Mouse (Mus musculus) embryonic facial prominence, embryonic 13.5 days (tissue): ENCODE measurements around the gene Gpr15. TPM values are rescaled to one million over a fixed set of nuclear protein-coding genes. Genes with fewer than 3 reads are reported as not detected.

Experiments used
- ATAC-seq: fragments of 200-750 bp; cut with Nextera tagmentation; 2 replicates; pipeline ENCODE4 v1.8.0; 2017; ENCODE audit warnings: low read depth; ENCODE audit not compliant: insufficient number of reproducible peaks, insufficient read depth, low FRiP score, low TSS enrichment
- H3K27ac ChIP-seq: fragments of 300-500 bp; sonication (generic); 2 replicates; pipeline ENCODE4 v1.5.1; 2015; ENCODE audit warnings: moderate library complexity, mild to moderate bottlenecking, inconsistent platforms
- H3K27me3 ChIP-seq: fragments of 300-500 bp; sonication (generic); 2 replicates; pipeline ENCODE4 v1.6.1; 2015; ENCODE audit warnings: mild to moderate bottlenecking, inconsistent platforms
- H3K36me3 ChIP-seq: fragments of 300-500 bp; sonication (generic); 2 replicates; pipeline ENCODE4 v1.6.1; 2015; ENCODE audit warnings: mild to moderate bottlenecking, inconsistent platforms
- H3K4me1 ChIP-seq: fragments of 300-500 bp; sonication (generic); 2 replicates; pipeline ENCODE4 v1.6.1; 2015; ENCODE audit warnings: inconsistent platforms
- H3K4me2 ChIP-seq: fragments of 300-500 bp; sonication (generic); 2 replicates; pipeline ENCODE4 v1.6.1; 2015; ENCODE audit warnings: moderate library complexity, mild to moderate bottlenecking, inconsistent platforms
- H3K4me3 ChIP-seq: fragments of 300-500 bp; sonication (generic); 2 replicates; pipeline ENCODE4 v1.5.1; 2015; ENCODE audit warnings: mild to moderate bottlenecking, inconsistent platforms
- H3K9ac ChIP-seq: fragments of 300-500 bp; sonication (generic); 2 replicates; pipeline ENCODE4 v1.6.1; 2015; ENCODE audit warnings: mild to moderate bottlenecking, inconsistent platforms
- H3K9me3 ChIP-seq: fragments of 300-500 bp; sonication (generic); 2 replicates; pipeline ENCODE4 v1.6.1; 2016; ENCODE audit warnings: inconsistent platforms
- WGBS: fragments of 180-500 bp; shearing (Covaris S2); methylation state at CpG from one replicate; pipeline ENCODE4 v1.1.7; 2015; ENCODE audit warnings: mixed read lengths; 5-methylcytosine and 5-hydroxymethylcytosine counted together
- polyA plus RNA-seq: library from polyadenylated mRNA; unstranded; fragments of >200 nt; fragmentation: Nextera tagmentation; extraction: Ambion mirVana; gene quantifications from 2 replicates; pipeline ENCODE4 v1.2.1, GENCODE M21; 2015

The Gpr15 gene
- polyA plus RNA-seq, 1 experiment from 2014 or later = 0.21 TPM

GRCm38 (mm10) chr16:58700174-58700573, 18.7 kb downstream of the Gpr15 start:
- Histone ChIP-seq H3K9ac (no peak overlapping the region), H3K36me3 (no peaks in the 10 kb centered on the region), H3K4me2 (no peak overlapping the region), H3K27me3 (no peaks in the 10 kb centered on the region), H3K4me3 (no peak overlapping the region), H3K27ac (no peak overlapping the region), H3K4me1 (no peaks in the 10 kb centered on the region), H3K9me3 (no peaks in the 10 kb centered on the region)
- ATAC-seq = no peak
- 80% methylated on average over 6 of the region's 6 CpGs for WGBS

DNA sequence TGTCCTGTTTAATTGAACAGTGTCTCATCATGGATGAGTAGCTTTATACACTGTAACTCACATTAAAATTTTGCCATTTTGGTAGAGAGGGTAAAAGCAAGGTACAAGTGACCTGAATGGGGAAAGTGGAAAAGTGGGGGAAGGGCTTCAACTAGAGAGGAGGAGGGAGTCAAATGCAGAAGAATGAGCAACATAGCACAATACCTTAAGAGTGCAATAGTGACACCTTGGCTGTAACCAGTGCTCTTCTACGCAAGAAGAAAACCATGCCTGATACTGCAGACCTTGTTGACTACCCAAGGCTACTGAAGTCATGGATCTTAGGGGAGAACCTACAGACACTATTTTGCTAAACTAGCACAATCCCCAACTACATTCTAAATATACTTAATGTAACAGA, 21.6 kb downstream of the Gpr15 start:
- no peaks in the 10 kb centered on the region for H3K36me3 ChIP-seq
- no peak overlapping the region for H3K4me3 ChIP-seq

DNA sequence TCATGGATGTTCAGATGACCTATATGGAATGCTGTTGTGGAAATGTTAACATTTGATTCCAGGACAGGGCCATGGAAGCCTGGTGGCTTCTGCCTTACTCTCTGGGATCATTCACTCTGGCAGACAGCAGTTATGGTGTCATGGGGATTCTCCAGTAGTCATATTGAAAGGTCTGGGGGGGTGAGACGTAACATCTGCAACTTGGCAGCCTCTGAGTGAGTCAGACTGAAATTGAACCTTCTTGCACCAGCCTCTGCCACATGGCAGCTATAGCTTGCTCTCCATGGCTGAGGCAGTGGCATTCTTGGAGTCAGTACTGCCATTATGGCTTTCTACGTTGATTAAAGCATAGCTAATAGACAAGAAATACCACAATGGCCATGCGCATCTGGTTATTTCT, 22.1 kb downstream of the Gpr15 start:
- H3K4me3 ChIP-seq = no peak overlapping the region
- 71% methylated on average over 3 of the region's 3 CpGs for WGBS
- ATAC-seq = no peak
- no peaks in the 10 kb centered on the region for H3K27me3 ChIP-seq
- no peaks in the 10 kb centered on the region for H3K4me1 ChIP-seq
- no peaks in the 10 kb centered on the region for H3K9me3 ChIP-seq
- no peak overlapping the region for H3K9ac ChIP-seq
- H3K27ac ChIP-seq = no peak overlapping the region
- no peaks in the 10 kb centered on the region for H3K36me3 ChIP-seq
- H3K4me2 ChIP-seq = no peak overlapping the region

More for the DNA sequence above, 21.6 kb downstream of the Gpr15 start:
- Histone ChIP-seq H3K27me3 (no peaks in the 10 kb centered on the region), H3K9ac (no peak overlapping the region), H3K4me1 (no peaks in the 10 kb centered on the region), H3K27ac (no peak overlapping the region), H3K4me2 (no peak overlapping the region), H3K9me3 (no peaks in the 10 kb centered on the region)
- WGBS = 93% methylated on average over 1 of the region's 1 CpGs
- no peak for ATAC-seq

DNA sequence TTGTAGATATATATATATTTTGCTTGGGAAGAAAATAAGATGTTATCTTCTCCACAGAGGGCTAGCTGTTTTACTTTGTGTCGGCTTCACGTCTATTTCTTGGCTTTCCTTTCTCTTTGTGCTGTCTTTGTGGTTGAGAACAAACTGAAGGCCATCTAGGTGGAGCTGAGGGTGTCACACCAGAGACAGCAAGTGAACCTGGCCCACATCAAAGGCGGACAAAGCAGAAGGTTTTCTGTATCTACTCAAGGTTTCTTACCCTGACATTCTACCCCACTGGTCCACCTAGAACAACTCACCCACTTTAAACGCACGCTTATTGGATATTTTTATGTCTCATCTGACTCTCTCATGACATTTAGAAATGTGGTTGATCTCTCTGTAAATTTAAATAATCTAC, 24.8 kb downstream of the Gpr15 start:
- ATAC-seq = no peak
- Histone ChIP-seq H3K27me3 (no peaks in the 10 kb centered on the region), H3K27ac (no peak overlapping the region), H3K9ac (no peak overlapping the region), H3K36me3 (no peaks in the 10 kb centered on the region), H3K4me3 (no peak overlapping the region), H3K9me3 (no peaks in the 10 kb centered on the region), H3K4me2 (no peak overlapping the region), H3K4me1 (no peaks in the 10 kb centered on the region)
- 94% methylated on average over 5 of the region's 5 CpGs for WGBS

GRCm38 (mm10) chr16:58690322-58690732, 28.5 kb downstream of the Gpr15 start:
- H3K4me2 ChIP-seq = no peak overlapping the region
- ATAC-seq = no peak
- no peak overlapping the region for H3K4me3 ChIP-seq
- H3K36me3 ChIP-seq = no peaks in the 10 kb centered on the region
- H3K4me1 ChIP-seq = no peaks in the 10 kb centered on the region
- H3K27me3 ChIP-seq = no peaks in the 10 kb centered on the region
- H3K9me3 ChIP-seq = no peaks in the 10 kb centered on the region
- no peak overlapping the region for H3K9ac ChIP-seq
- WGBS = 78% methylated on average over 5 of the region's 5 CpGs
- H3K27ac ChIP-seq = no peak overlapping the region

DNA sequence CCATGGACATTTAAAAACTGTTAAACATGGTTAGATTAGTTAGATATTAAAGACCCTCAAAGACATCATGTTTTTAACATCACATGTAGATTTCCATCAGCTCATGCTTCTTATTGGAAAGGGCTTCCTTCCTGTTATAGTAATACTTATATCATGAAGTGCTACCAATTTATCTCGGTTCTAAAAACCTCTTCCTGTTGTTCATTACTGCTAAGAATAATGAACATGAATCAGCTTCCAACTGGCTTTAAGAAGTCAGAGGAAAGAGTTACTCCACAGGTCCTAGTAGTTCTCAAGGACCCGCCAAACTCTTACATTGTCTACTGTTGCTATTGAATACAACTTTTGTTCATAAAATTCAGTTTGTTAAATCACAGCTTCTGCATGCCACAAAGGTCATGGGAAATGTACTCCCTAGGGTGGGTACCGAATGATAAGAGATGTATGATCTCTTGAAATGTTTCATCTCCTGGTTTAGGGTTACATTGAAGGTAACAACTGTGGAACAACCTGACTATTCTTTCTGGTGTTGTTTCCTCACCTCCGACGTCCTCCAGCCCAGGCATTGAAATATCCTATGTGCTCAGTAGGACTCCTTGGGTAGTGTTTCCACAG, 29.2 kb downstream of the Gpr15 start:
- Histone ChIP-seq H3K4me3 (no peak overlapping the region), H3K9me3 (no peaks in the 10 kb centered on the region), H3K4me2 (no peak overlapping the region), H3K9ac (no peak overlapping the region), H3K27me3 (no peaks in the 10 kb centered on the region), H3K36me3 (no peaks in the 10 kb centered on the region), H3K4me1 (no peaks in the 10 kb centered on the region), H3K27ac (no peak overlapping the region)
- no peak for ATAC-seq
- WGBS = 84% methylated on average over 5 of the region's 5 CpGs

- WGBS = 88% methylated on average over 1 of the region's 1 CpGs
- no peaks in the 10 kb centered on the region for H3K36me3 ChIP-seq
- no peaks in the 10 kb centered on the region for H3K27me3 ChIP-seq
- no peak for ATAC-seq
- no peak overlapping the region for H3K27ac ChIP-seq
- no peaks in the 10 kb centered on the region for H3K4me1 ChIP-seq
- H3K9ac ChIP-seq = no peak overlapping the region
- H3K9me3 ChIP-seq = no peaks in the 10 kb centered on the region
- no peak overlapping the region for H3K4me2 ChIP-seq
- no peak overlapping the region for H3K4me3 ChIP-seq
Observed at GRCm38 (mm10) chr16:58688534-58688933, 30.3 kb downstream of the Gpr15 start.

DNA sequence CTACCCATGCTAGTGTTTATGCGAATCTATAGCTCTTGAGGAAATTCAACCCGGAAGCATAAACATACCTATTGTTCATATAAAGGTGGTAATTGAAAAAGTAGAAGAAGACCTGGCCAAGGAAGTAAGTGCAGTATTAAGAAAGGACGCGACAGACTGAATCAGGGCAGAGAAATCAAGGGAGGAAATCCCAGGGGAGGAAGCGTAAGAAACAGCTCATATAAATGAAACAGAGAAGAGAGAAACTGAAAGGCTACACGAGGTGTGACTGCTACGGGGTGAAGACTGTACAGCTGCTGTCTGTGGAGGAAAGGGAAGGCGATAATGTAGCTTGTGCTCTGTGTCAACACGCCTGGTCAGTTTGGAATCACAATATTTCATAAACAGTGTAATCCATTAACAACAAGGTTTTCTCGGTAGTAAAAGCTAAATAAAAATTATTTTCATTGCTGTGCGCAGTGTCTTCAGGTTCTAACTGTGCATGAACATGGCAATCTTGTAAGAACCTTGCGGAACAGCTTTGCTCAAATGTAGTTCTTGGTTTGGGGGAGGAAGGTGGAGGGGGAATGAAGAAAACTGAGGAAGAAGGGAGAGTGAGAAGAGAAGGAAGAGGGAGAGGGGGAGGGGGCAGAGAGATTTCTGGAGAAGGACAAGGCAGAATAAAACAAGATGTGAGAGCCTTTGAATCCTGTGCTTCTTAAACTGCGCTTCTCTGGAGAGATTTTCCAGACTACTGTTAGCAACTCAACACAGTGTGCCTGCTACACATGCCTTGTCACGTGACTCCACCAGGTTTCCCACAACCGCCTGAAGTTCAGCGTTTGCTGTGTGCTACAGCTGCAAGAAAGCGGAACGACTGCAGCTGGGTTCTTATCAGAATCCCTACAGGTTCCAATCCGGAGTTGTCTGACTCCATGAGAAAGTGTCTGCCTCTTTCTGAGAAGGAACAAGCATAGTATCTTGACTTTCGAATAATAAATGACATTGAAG, 33.0 kb downstream of the Gpr15 start:
- Histone ChIP-seq H3K27me3 (no peaks in the 10 kb centered on the region), H3K9me3 (no peaks in the 10 kb centered on the region), H3K4me2 (no peak overlapping the region), H3K4me1 (no peaks in the 10 kb centered on the region), H3K9ac (no peak overlapping the region), H3K36me3 (peaks cover 7% of the 10 kb centered on the region; the same call in 1 of the 2 replicates), H3K27ac (no peak overlapping the region), H3K4me3 (no peak overlapping the region)
- 75% methylated on average over 20 of the region's 20 CpGs for WGBS
- ATAC-seq = no peak

DNA sequence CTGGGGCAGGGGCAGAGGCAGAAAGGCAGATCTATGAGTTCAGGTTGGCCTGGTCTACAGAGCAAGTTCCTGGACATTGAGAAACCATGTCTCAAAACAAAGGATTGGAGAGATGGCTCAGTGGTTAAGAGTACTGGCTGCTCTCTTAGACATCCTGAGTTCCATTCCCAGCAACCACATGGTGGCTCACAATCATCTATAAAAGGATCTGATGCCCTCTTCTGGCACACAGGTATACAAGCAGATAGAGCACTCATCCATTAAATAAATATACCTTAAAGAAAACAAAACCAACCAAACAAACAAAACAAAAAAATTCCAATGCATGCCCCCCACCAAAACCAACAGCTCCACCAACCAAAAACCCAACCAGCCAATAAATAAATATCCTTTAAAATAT, 34.3 kb downstream of the Gpr15 start:
- Histone ChIP-seq H3K9me3 (no peaks in the 10 kb centered on the region), H3K27ac (no peak overlapping the region), H3K4me3 (no peak overlapping the region), H3K9ac (no peak overlapping the region), H3K36me3 (peaks cover 11% of the 10 kb centered on the region; the same call in 1 of the 2 replicates), H3K4me1 (no peaks in the 10 kb centered on the region), H3K27me3 (no peaks in the 10 kb centered on the region), H3K4me2 (no peak overlapping the region)
- no peak for ATAC-seq

- Histone ChIP-seq H3K36me3 (peaks cover 11% of the 10 kb centered on the region), H3K27me3 (no peaks in the 10 kb centered on the region), H3K9me3 (no peaks in the 10 kb centered on the region), H3K4me2 (no peak overlapping the region), H3K4me3 (no peak overlapping the region), H3K4me1 (no peaks in the 10 kb centered on the region), H3K27ac (no peak overlapping the region), H3K9ac (no peak overlapping the region)
- ATAC-seq = no peak
- WGBS = 89% methylated on average over 4 of the region's 4 CpGs
Observed at GRCm38 (mm10) chr16:58683911-58684310, 35.0 kb downstream of the Gpr15 start.

DNA sequence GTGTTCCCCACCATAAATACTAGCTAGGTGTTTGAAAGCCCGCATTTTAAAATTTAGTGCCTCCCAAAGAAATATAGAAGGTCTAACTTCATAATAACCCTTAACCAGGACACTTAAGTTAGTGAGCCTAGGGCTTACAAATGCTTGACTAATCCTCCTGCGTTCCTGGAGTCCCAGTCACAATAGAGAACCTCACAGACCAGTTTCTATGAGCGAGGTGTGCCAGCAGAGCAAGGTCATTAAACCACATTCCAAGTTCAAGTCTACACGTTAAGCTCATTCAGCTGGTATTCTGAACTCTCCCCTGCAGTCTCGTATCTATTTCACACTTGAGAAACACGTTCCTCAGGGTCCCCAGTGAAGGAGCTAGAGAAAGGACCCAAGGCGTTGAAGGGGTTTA, 36.0 kb downstream of the Gpr15 start:
- no peak for ATAC-seq
- Histone ChIP-seq H3K36me3 (peaks cover 19% of the 10 kb centered on the region), H3K4me3 (no peak overlapping the region), H3K4me2 (no peak overlapping the region), H3K27me3 (no peaks in the 10 kb centered on the region), H3K9me3 (no peaks in the 10 kb centered on the region), H3K9ac (no peak overlapping the region), H3K4me1 (no peaks in the 10 kb centered on the region), H3K27ac (no peak overlapping the region)
- 75% methylated on average over 7 of the region's 7 CpGs for WGBS

GRCm38 (mm10) chr16:58682046-58682445, 36.8 kb downstream of the Gpr15 start:
- no peak for ATAC-seq
- Histone ChIP-seq H3K4me3 (no peak overlapping the region), H3K27me3 (no peaks in the 10 kb centered on the region), H3K4me1 (no peaks in the 10 kb centered on the region), H3K36me3 (peaks cover 25% of the 10 kb centered on the region), H3K4me2 (no peak overlapping the region), H3K9me3 (no peaks in the 10 kb centered on the region), H3K9ac (no peak overlapping the region), H3K27ac (no peak overlapping the region)
- 94% methylated on average over 6 of the region's 6 CpGs for WGBS
